Mouse (Mus musculus): ENCODE measurements around the gene Jmjd7. TPM values are rescaled to one million over a fixed set of nuclear protein-coding genes. Genes with fewer than 3 reads are reported as not detected.

The Jmjd7 gene
- polyA plus RNA-seq, 1 experiment: 7.3 TPM

- Histone ChIP-seq H3K27ac (ENCODE audit: control insufficient read depth, insufficient read depth, low read depth, low read length) (no peak overlapping the region), H3K4me3 (ENCODE audit: control insufficient read depth, low read depth, low read length) (no peak overlapping the region), H3K27me3 (ENCODE audit: control insufficient read depth, insufficient read depth, low read length) (no peaks in the 10 kb centered on the region), H3K36me3 (ENCODE audit: control insufficient read depth, insufficient read depth, low read length) (no peaks in the 10 kb centered on the region), H3K4me1 (ENCODE audit: control insufficient read depth, insufficient read depth, low read length) (no peaks in the 10 kb centered on the region)
- no peak for TF ChIP-seq CTCF (IDR thresholded peaks at IDR 0.05; ENCODE audit: control insufficient read depth, insufficient read depth, insufficient replicate concordance, low read depth, low read length)
- no peak for TF ChIP-seq POLR2A (IDR thresholded peaks at IDR 0.05; ENCODE audit: control insufficient read depth, low read depth, low read length)
Measured at GRCm38 (mm10) chr2:120069466-120069990, 42.2 kb downstream of the Jmjd7 start.

- Histone ChIP-seq H3K27me3 (ENCODE audit: control insufficient read depth, insufficient read depth, low read length) (no peaks in the 10 kb centered on the region), H3K4me3 (ENCODE audit: control insufficient read depth, low read depth, low read length) (no peak overlapping the region), H3K36me3 (ENCODE audit: control insufficient read depth, insufficient read depth, low read length) (no peaks in the 10 kb centered on the region), H3K27ac (ENCODE audit: control insufficient read depth, insufficient read depth, low read depth, low read length) (no peak overlapping the region), H3K4me1 (ENCODE audit: control insufficient read depth, insufficient read depth, low read length) (peaks cover 2% of the 10 kb centered on the region)
- no peak for TF ChIP-seq POLR2A (IDR thresholded peaks at IDR 0.05; ENCODE audit: control insufficient read depth, low read depth, low read length)
- TF ChIP-seq CTCF (IDR thresholded peaks at IDR 0.05; ENCODE audit: control insufficient read depth, insufficient read depth, insufficient replicate concordance, low read depth, low read length): no peak
Measured at GRCm38 (mm10) chr2:120074096-120074495, 46.8 kb downstream of the Jmjd7 start.

- TF ChIP-seq POLR2A (IDR thresholded peaks at IDR 0.05; ENCODE audit: control insufficient read depth, low read depth, low read length) (no peak), CTCF (IDR thresholded peaks at IDR 0.05; ENCODE audit: control insufficient read depth, insufficient read depth, insufficient replicate concordance, low read depth, low read length) (peak; percentile 32; the same call in 1 of the 2 replicates)
- peak overlapping the region; percentile 9 for H3K4me3 ChIP-seq (ENCODE audit: control insufficient read depth, low read depth, low read length)
- H3K4me1 ChIP-seq (ENCODE audit: control insufficient read depth, insufficient read depth, low read length): peaks cover 2% of the 10 kb centered on the region
- H3K27me3 ChIP-seq (ENCODE audit: control insufficient read depth, insufficient read depth, low read length): no peaks in the 10 kb centered on the region
- no peak overlapping the region for H3K27ac ChIP-seq (ENCODE audit: control insufficient read depth, insufficient read depth, low read depth, low read length)
- no peaks in the 10 kb centered on the region for H3K36me3 ChIP-seq (ENCODE audit: control insufficient read depth, insufficient read depth, low read length)
Measured at GRCm38 (mm10) chr2:120076076-120076705, 48.9 kb downstream of the Jmjd7 start.

Other genes with a start within 250 kb of the Jmjd7 start
- 13.4 and 13.7 TPM in 2 replicates for gene Rpap1, start 239.9 kb upstream of the Jmjd7 start, polyA plus RNA-seq (2012; rRNA removed)
- gene Tyro3, start 229.8 kb upstream of the Jmjd7 start, polyA plus RNA-seq (2012; rRNA removed): 18.7 and 26.0 TPM in 2 replicates
- 17.5 and 20.3 TPM in 2 replicates for gene Mga, start 130.3 kb upstream of the Jmjd7 start, polyA plus RNA-seq (2012; rRNA removed)
- 53.2 and 66.1 TPM in 2 replicates for gene Mapkbp1, start 54.8 kb upstream of the Jmjd7 start, polyA plus RNA-seq (2012; rRNA removed)
- gene Gm28042, start within 50 bp of the Jmjd7 start, polyA plus RNA-seq (2012; rRNA removed): 3.1 and 3.7 TPM in 2 replicates
- gene Pla2g4b, start 5.9 kb downstream of the Jmjd7 start, polyA plus RNA-seq (2012; rRNA removed): 2.7 and 4.1 TPM in 2 replicates
- 3.4 and 5.8 TPM in 2 replicates for gene Ehd4, start 127.1 kb downstream of the Jmjd7 start, polyA plus RNA-seq (2012; rRNA removed)
- gene Pla2g4e, start 217.9 kb downstream of the Jmjd7 start, polyA plus RNA-seq (2012; rRNA removed): 0.68 and 1.1 TPM in 2 replicates